Comparison of ENCODE assay signal across 8 mouse cellular contexts in genomic region chr11:117848985-117849671, GRCm38 (mm10). TPM values are rescaled to one million over a fixed set of nuclear protein-coding genes. Genes with fewer than 3 reads are reported as not detected.
A peak's percentile ranks its signal among the peaks of the same experiment; 100 is the strongest.
DNase-seq lines count a peak whose midpoint lies in the region; ATAC-seq lines count a peak whose summit lies in the region.

Gene Birc5, plus strand, starts transcription at chr11:117849251.

- H3K4me2 ChIP-seq in hindbrain, embryonic 14.5 days (replicated peaks): peak within 1 kb of the TSS; percentile 96

- no peaks in the 10 kb centered on the region for H3K9me3 ChIP-seq in hindbrain, embryonic 14.5 days (ENCODE audit: control insufficient read depth, low read length)

- H3K27me3 ChIP-seq in hindbrain, embryonic 14.5 days (ENCODE audit: control insufficient read depth, insufficient read depth, low read length): no peaks in the 10 kb centered on the region

- H3K36me3 ChIP-seq in hindbrain, embryonic 14.5 days (replicated peaks; ENCODE audit: control insufficient read depth, insufficient read depth): no peaks in the 10 kb centered on the region

- H3K4me3 ChIP-seq in hindbrain, embryonic 14.5 days (replicated peaks; ENCODE audit: low read length): peak within 1 kb of the TSS; percentile 64

- 1% methylated on average over 51 of the region's 51 CpGs for WGBS in hindbrain, embryonic 14.5 days

- peak; percentile 97 for DNase-seq in T-cell, adult 2 months (ENCODE audit: low spot score)
- DNase-seq in cerebellum, postnatal 25 days: peak; percentile 96 to 98
- peak; percentile 91 to 92 for DNase-seq in frontal cortex, postnatal 25 days (ENCODE audit: low spot score in 2 of 2)
- peak; percentile 98 for DNase-seq in hindbrain, embryonic 14.5 days (ENCODE audit: low spot score)
- peak; percentile 94 to 95 for DNase-seq in layer of hippocampus, postnatal 36 days
- peak; percentile 95 for DNase-seq in lung, postnatal 25 days (ENCODE audit: low spot score)
- peak; percentile 81 for DNase-seq in retina, adult 2 months (ENCODE audit: low read depth, low spot score)
- DNase-seq in thymus, postnatal 25 days: peak; percentile 98

- peak; percentile 94 for ATAC-seq in hindbrain, embryonic 14.5 days (ENCODE audit: low FRiP score)

- peaks cover 15% of the 10 kb centered on the region for H3K4me1 ChIP-seq in hindbrain, embryonic 14.5 days (replicated peaks; ENCODE audit: control insufficient read depth, insufficient read depth, low read length)

- peak within 1 kb of the TSS; percentile 93 for H3K9ac ChIP-seq in hindbrain, embryonic 14.5 days

- peak within 1 kb of the TSS; percentile 98 for H3K27ac ChIP-seq in hindbrain, embryonic 14.5 days

RNA-seq across cellular contexts. Expression of gene Birc5, which starts in this region (rescaled TPM):
- polyA plus RNA-seq in hindbrain, embryonic 14.5 days (2014; fragmentation: Nextera tagmentation; extraction: Ambion mirVana): 35.5 and 36.3 TPM in 2 replicates
- total RNA-seq in layer of hippocampus, postnatal 36 days (2021): 1 to 10 TPM in 1 of 2 experiments, under 1 TPM in 1; 0.77 to 1.4 TPM

Comparison
In these comparisons a context has a peak if more than half of its experiments do, and no peak if none do; other contexts are left out.
1. Peak in every context shown above with its lines: DNase-seq, ATAC-seq, H3K4me3 ChIP-seq and H3K27ac ChIP-seq.